Mouse (Mus musculus) ES-E14 (cell line): Measurements from ENCODE around the gene Scarb1. TPM values are rescaled to one million over a fixed set of nuclear protein-coding genes. Genes with fewer than 3 reads are reported as not detected.

ENCODE experiments used
- DNase-seq: peaks from one replicate; pipeline ENCODE4 v3.0.0-alpha.2; 2013; ENCODE audit warnings: low read depth, low spot score
- H3K27ac ChIP-seq: 2 replicates; pipeline ENCODE4 v1.5.1; 2012; ENCODE audit warnings: low read depth, mild to moderate bottlenecking, low read length, moderate library complexity, mixed read lengths; ENCODE audit not compliant: poor library complexity, insufficient read depth, severe bottlenecking
- H3K36me3 ChIP-seq: 2 replicates; pipeline ENCODE4 v1.6.1; 2012; ENCODE audit warnings: mild to moderate bottlenecking, low read length, moderate library complexity, mixed read lengths; ENCODE audit not compliant: control insufficient read depth, poor library complexity, insufficient read depth, severe bottlenecking
- H3K4me1 ChIP-seq, 2 experiments: fragments of 150-350 bp in 1 of 2; sonication (generic) in 1 of 2; 2 replicates each; pipeline ENCODE4 v1.6.1; 2012; ENCODE audit warnings: low read length in 2 of 2, mild to moderate bottlenecking in 1 of 2, mixed read lengths in 1 of 2; ENCODE audit not compliant: control insufficient read depth in 2 of 2, insufficient read depth in 2 of 2, poor library complexity in 1 of 2
- H3K4me3 ChIP-seq, 2 experiments: fragments of 150-350 bp in 1 of 2; sonication (generic) in 1 of 2; 2 replicates each; pipeline ENCODE4 v1.5.1; 2012; ENCODE audit warnings: low read length in 2 of 2, low read depth in 1 of 2, mild to moderate bottlenecking in 1 of 2, mixed read lengths in 1 of 2; ENCODE audit not compliant: insufficient read depth in 1 of 2, poor library complexity in 1 of 2, severe bottlenecking in 1 of 2
- H3K9ac ChIP-seq: 2 replicates; pipeline ENCODE4 v1.6.1; 2012; ENCODE audit warnings: low read depth, mild to moderate bottlenecking, low read length, mixed read lengths; ENCODE audit not compliant: poor library complexity, insufficient read depth, severe bottlenecking
- H3K9me3 ChIP-seq: fragments of 150-350 bp; sonication (generic); 2 replicates; pipeline ENCODE4 v1.6.1; 2012; ENCODE audit warnings: low read depth, mild to moderate bottlenecking, low read length; ENCODE audit not compliant: control insufficient read depth, insufficient read depth
- CHD2 ChIP-seq: IDR thresholded peaks from 2 replicates; pipeline ENCODE4 v1.6.1; 2014; ENCODE audit warnings: mild to moderate bottlenecking, low read depth, low read length, inconsistent platforms
- HCFC1 ChIP-seq: IDR thresholded peaks from 2 replicates; pipeline ENCODE4 v1.6.1; 2012; ENCODE audit warnings: low read length, inconsistent platforms, borderline replicate concordance; ENCODE audit not compliant: insufficient read depth
- MAFK ChIP-seq: IDR thresholded peaks from 2 replicates; pipeline ENCODE4 v1.6.1; 2014; ENCODE audit warnings: mild to moderate bottlenecking, low read depth, low read length, inconsistent platforms; ENCODE audit not compliant: insufficient read depth
- ZC3H11A ChIP-seq: IDR thresholded peaks from 2 replicates; pipeline ENCODE4 v1.6.1; 2012; ENCODE audit warnings: low read depth, mild to moderate bottlenecking, inconsistent platforms, low read length, borderline replicate concordance
- ZNF384 ChIP-seq: IDR thresholded peaks from 2 replicates; pipeline ENCODE4 v1.6.1; 2012; ENCODE audit warnings: low read depth, low read length, inconsistent platforms
- in situ Hi-C, 2 experiments: fragments of 600-800 bp; cut with MboI; formaldehyde crosslinking; loops; one replicate each; pipeline ENCODE4 v1.15.1; 2025; ENCODE audit warnings: low sequenced_read_pairs in 2 of 2, inconsistent platforms in 1 of 2; ENCODE audit not compliant: unreplicated experiment in 2 of 2
- total RNA-seq: library from RNA; depleted of rRNA; stranded (reverse); fragments of 300-350 nt; gene quantifications from 2 replicates; pipeline ENCODE4 v1.2.3, GENCODE M21; 2012

Gene Scarb1
- total RNA-seq, 1 experiment, result 28.8 TPM

GRCm38 (mm10) chr5:125349391-125349790 is 8.5 kb upstream of the Scarb1 start:
- in situ Hi-C loops, result no loop called here
- TF ChIP-seq CHD2 (no peak), HCFC1 (no peak), ZNF384 (no peak), ZC3H11A (no peak)
- H3K9ac ChIP-seq, result no peak overlapping the region

GRCm38 (mm10) chr5:125348487-125348886 is 7.6 kb upstream of the Scarb1 start:
- H3K9me3 ChIP-seq, result no peaks in the 10 kb centered on the region
- in situ Hi-C loops, result no loop called here
- no peak for TF ChIP-seq HCFC1
- no peak for TF ChIP-seq ZNF384
- 0 out of 2 replicates have a peak, but pooled peaks have one; percentile 18 for TF ChIP-seq ZC3H11A
- DNase-seq, result peak; percentile 57
- no peaks in the 10 kb centered on the region for H3K36me3 ChIP-seq
- no peak overlapping the region for H3K4me3 ChIP-seq
- H3K9ac ChIP-seq, result no peak overlapping the region
- no peaks in the 10 kb centered on the region for H3K4me1 ChIP-seq
- H3K27ac ChIP-seq, result no peak overlapping the region

More at GRCm38 (mm10) chr5:125349391-125349790, 8.5 kb upstream of the Scarb1 start:
- Histone ChIP-seq H3K4me3 (no peak overlapping the region), H3K9me3 (no peaks in the 10 kb centered on the region), H3K27ac (no peak overlapping the region), H3K4me1 (no peaks in the 10 kb centered on the region), H3K36me3 (no peaks in the 10 kb centered on the region)
- no peak for DNase-seq

GRCm38 (mm10) chr5:125348067-125348466 is 7.2 kb upstream of the Scarb1 start:
- H3K4me1 ChIP-seq, result no peaks in the 10 kb centered on the region
- no peak overlapping the region for H3K27ac ChIP-seq
- H3K9ac ChIP-seq, result no peak overlapping the region
- in situ Hi-C loops, result no loop called here
- no peak overlapping the region for H3K4me3 ChIP-seq
- H3K36me3 ChIP-seq, result no peaks in the 10 kb centered on the region
- no peak for DNase-seq
- H3K9me3 ChIP-seq, result no peaks in the 10 kb centered on the region
- no peak for TF ChIP-seq ZNF384
- no peak for TF ChIP-seq MAFK
- no peak for TF ChIP-seq HCFC1
- no peak for TF ChIP-seq CHD2
- no peak for TF ChIP-seq ZC3H11A

- TF ChIP-seq CHD2, result no peak
- TF ChIP-seq MAFK, result no peak
- TF ChIP-seq HCFC1, result no peak
- TF ChIP-seq ZC3H11A, result no peak
- no peak for TF ChIP-seq ZNF384
- no peak for DNase-seq
- H3K9ac ChIP-seq, result no peak overlapping the region
Observed at GRCm38 (mm10) chr5:125344296-125344695, 3.4 kb upstream of the Scarb1 start.

GRCm38 (mm10) chr5:125341459-125342090 is 681 bp upstream of the Scarb1 start:
- no peaks in the 10 kb centered on the region for H3K9me3 ChIP-seq
- in situ Hi-C loops, result no loop called here

More at GRCm38 (mm10) chr5:125344296-125344695, 3.4 kb upstream of the Scarb1 start:
- Histone ChIP-seq H3K27ac (no peak overlapping the region), H3K9me3 (no peaks in the 10 kb centered on the region), H3K36me3 (no peaks in the 10 kb centered on the region), H3K4me3 (no peak overlapping the region), H3K4me1 (peaks cover 2 to 3% of the 10 kb centered on the region in 2 experiments; a peak in 2 of 4 replicates)
- in situ Hi-C loops, result no loop called here

More at GRCm38 (mm10) chr5:125341459-125342090, 681 bp upstream of the Scarb1 start:
- TF ChIP-seq CHD2 (no peak), ZNF384 (peak; percentile 75), ZC3H11A (no peak)
- no peak overlapping the region for H3K27ac ChIP-seq
- peak overlapping the region in 1 of 2 experiments; percentile 99; a peak in 1 of 4 replicates for H3K4me3 ChIP-seq
- no peaks in the 10 kb centered on the region for H3K36me3 ChIP-seq
- DNase-seq, result no peak
- H3K9ac ChIP-seq, result no peak overlapping the region
- peaks cover 3 to 4% of the 10 kb centered on the region in 2 experiments; a peak in 2 of 4 replicates for H3K4me1 ChIP-seq
